Mouse (Mus musculus): Measurements from ENCODE around the gene Gm10318.

Gene Gm10318

GRCm38 (mm10) chr10:77890987-77891565, 38.4 kb downstream of the Gm10318 start:
- DNase-seq (ENCODE audit: low read depth, low spot score), result no peak

DNA sequence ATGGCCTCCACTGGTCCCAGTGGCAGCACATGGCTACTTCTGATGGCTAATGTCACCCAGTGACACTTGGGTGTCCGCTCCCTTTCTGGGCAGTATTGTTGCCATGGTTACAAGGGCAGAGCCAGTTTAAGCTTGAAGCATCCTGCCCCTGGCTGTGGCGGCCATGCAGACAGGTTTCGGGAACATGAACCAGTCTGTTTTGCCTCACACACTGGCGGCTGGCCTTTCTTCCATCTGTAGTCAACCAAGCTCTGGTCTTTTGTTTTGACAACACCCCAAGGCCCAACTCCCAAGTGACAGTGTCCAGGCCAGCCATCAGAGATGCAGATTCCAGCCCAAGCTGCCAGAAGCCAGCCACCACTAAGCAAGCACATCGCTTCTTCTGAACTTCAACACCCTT, 42.9 kb downstream of the Gm10318 start:
- DNase-seq (ENCODE audit: low read depth, low spot score), result no peak

- DNase-seq (ENCODE audit: low read depth, low spot score), result no peak
Measured at GRCm38 (mm10) chr10:77900126-77900525, 47.5 kb downstream of the Gm10318 start.

GRCm38 (mm10) chr10:77900903-77901818, 48.5 kb downstream of the Gm10318 start:
- DNase-seq (ENCODE audit: low read depth, low spot score), result no peak

GRCm38 (mm10) chr10:77901871-77902210, 49.2 kb downstream of the Gm10318 start:
- DNase-seq (ENCODE audit: low read depth, low spot score), result no peak

DNA sequence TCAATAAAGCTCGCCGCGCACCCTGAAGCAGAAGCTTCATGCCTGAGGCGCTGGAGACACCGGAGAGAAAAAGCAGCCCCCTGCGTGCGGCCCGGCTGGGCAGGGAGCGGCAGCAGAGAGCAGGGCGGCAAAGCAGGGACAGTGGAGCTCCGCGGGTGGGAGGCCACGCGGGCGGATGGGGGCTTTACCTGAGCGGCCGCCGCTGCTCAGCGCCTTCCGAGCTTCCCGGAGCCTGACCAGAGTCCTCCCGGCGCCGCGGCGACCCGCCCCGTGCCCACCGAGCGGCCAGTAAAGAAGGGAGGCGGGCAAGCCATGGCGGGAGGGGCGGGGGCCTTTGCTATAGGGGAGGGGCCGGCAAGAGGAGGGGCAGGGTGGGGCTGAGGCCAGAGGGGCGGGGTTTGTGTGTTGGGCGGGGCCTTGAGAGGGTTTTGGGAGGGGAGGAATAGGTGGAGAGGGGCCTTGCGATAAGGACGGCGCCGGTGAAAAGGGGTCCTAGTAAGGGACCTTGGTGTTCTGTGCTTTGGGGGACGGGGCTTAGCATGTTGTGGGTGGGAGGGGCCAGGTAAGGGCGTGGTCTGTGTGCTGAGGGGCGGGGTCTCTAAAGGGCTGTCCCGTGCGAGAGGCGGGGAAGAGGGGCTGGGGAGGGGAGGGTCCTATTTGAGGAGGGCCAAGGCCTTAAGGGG, 49.7 kb downstream of the Gm10318 start, which contains the start of gene Lrrc3:
TSS of gene Lrrc3 (minus strand) at position 326 of the 683 bp plus-strand sequence.
- DNase-seq (ENCODE audit: low read depth, low spot score), result peak; percentile 49

DNA sequence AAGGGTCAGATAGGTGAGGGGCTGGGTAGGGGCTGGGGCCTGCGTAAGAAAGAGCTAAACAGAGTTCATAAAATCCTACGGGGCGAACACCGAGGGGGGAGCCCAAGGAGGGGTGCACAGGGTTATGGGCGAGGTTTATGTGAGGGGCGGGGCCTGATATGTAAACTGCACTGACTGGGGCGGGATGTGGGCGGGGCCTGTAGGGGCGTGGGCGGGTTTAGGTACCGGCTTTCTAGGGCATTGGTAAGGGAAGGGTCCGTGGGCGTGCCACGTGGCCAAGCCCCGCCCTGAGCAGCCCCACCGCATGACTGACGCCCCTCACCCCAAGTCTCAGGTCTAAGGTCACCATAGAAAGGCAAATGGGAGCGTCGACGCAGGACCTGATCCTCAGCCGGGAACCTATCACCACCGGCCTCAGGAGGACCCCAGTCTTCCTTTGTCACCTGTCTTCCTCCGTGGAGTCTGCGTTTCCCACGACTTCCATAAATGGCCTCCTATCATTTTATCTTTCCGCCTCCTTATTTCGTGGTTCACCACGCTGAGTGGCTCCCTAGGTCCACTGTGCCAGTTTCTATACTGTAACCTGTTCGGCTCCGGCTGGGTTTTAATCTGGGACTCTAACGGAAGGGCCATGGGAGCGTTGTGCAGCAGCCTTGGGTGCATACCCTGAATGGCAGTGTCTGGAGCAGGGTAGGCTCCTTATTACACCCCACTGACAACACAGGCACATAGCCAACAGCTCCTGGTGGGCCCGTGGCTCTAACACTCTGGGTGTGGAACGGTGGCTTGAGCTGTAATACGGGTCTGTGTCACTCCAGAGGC, 50.4 kb downstream of the Gm10318 start:
- peak; percentile 69 for DNase-seq (ENCODE audit: low read depth, low spot score)

Data from WW6 (cell line).